Mouse (Mus musculus): ENCODE data around the gene Ergic1. TPM values are rescaled to one million over a fixed set of nuclear protein-coding genes. Genes with fewer than 3 reads are reported as not detected.

The Ergic1 gene
- polyA plus RNA-seq, 1 experiment from 2014 or later, result 134 TPM

- Histone ChIP-seq H3K9me3 (replicated peaks; ENCODE audit: control insufficient read depth, low read length) (no peaks in the 10 kb centered on the region), H3K27me3 (replicated peaks; ENCODE audit: control insufficient read depth, insufficient read depth, low read length) (no peaks in the 10 kb centered on the region), H3K4me3 (ENCODE audit: low read depth, low read length) (peak overlapping the region; percentile 86), H3K9ac (ENCODE audit: low read length) (peak overlapping the region; percentile 80), H3K4me1 (ENCODE audit: control insufficient read depth, insufficient read depth, low read length) (peaks cover 14% of the 10 kb centered on the region), H3K36me3 (ENCODE audit: control insufficient read depth, insufficient read depth, low read length) (no peaks in the 10 kb centered on the region), H3K27ac (ENCODE audit: low read depth, low read length) (peak overlapping the region; percentile 79; the same call in 1 of the 2 replicates), H3K4me2 (ENCODE audit: low read length) (peak overlapping the region; percentile 77)
- peak; percentile 25 for ATAC-seq
- no peak for DNase-seq (ENCODE audit: low spot score)
- 19% methylated on average over 7 of the region's 7 CpGs for WGBS
Measured at GRCm38 (mm10) chr17:26675845-26676244, 114.6 kb downstream of the Ergic1 start.

- Histone ChIP-seq H3K4me2 (ENCODE audit: low read length) (peak overlapping the region; percentile 77), H3K27me3 (replicated peaks; ENCODE audit: control insufficient read depth, insufficient read depth, low read length) (no peaks in the 10 kb centered on the region), H3K4me3 (ENCODE audit: low read depth, low read length) (peak overlapping the region; percentile 86), H3K9ac (ENCODE audit: low read length) (peak overlapping the region; percentile 80), H3K9me3 (replicated peaks; ENCODE audit: control insufficient read depth, low read length) (no peaks in the 10 kb centered on the region), H3K36me3 (ENCODE audit: control insufficient read depth, insufficient read depth, low read length) (no peaks in the 10 kb centered on the region), H3K27ac (ENCODE audit: low read depth, low read length) (peak overlapping the region; percentile 79), H3K4me1 (ENCODE audit: control insufficient read depth, insufficient read depth, low read length) (peaks cover 14% of the 10 kb centered on the region)
- DNase-seq (ENCODE audit: low spot score) (peak; percentile 94), ATAC-seq (peak; percentile 97)
- under 1% methylated on average over 30 of the region's 30 CpGs for WGBS
Measured at GRCm38 (mm10) chr17:26676252-26676615, 114.9 kb downstream of the Ergic1 start.

GRCm38 (mm10) chr17:26676616-26677376 is 115.5 kb downstream of the Ergic1 start:
- no peaks in the 10 kb centered on the region for H3K27me3 ChIP-seq (replicated peaks; ENCODE audit: control insufficient read depth, insufficient read depth, low read length)
- H3K27ac ChIP-seq (ENCODE audit: low read depth, low read length), result peak overlapping the region; percentile 79
- H3K36me3 ChIP-seq (ENCODE audit: control insufficient read depth, insufficient read depth, low read length), result no peaks in the 10 kb centered on the region
- peaks cover 14% of the 10 kb centered on the region for H3K4me1 ChIP-seq (ENCODE audit: control insufficient read depth, insufficient read depth, low read length)
- H3K4me3 ChIP-seq (ENCODE audit: low read depth, low read length), result peak overlapping the region; percentile 86
- 3% methylated on average over 26 of the region's 26 CpGs for WGBS
- DNase-seq (ENCODE audit: low spot score), result peak; percentile 69
- H3K9ac ChIP-seq (ENCODE audit: low read length), result peak overlapping the region; percentile 80
- no peaks in the 10 kb centered on the region for H3K9me3 ChIP-seq (replicated peaks; ENCODE audit: control insufficient read depth, low read length)
- H3K4me2 ChIP-seq (ENCODE audit: low read length), result peak overlapping the region; percentile 77
- peak; percentile 88 for ATAC-seq

GRCm38 (mm10) chr17:26677711-26678637 is 116.7 kb downstream of the Ergic1 start:
- peaks cover 14% of the 10 kb centered on the region for H3K4me1 ChIP-seq (ENCODE audit: control insufficient read depth, insufficient read depth, low read length)
- H3K27ac ChIP-seq (ENCODE audit: low read depth, low read length), result no peak overlapping the region
- no peaks in the 10 kb centered on the region for H3K9me3 ChIP-seq (replicated peaks; ENCODE audit: control insufficient read depth, low read length)
- 78% methylated on average over 7 of the region's 7 CpGs for WGBS
- ATAC-seq (no peak), DNase-seq (ENCODE audit: low spot score) (no peak)
- H3K27me3 ChIP-seq (replicated peaks; ENCODE audit: control insufficient read depth, insufficient read depth, low read length), result no peaks in the 10 kb centered on the region
- H3K4me3 ChIP-seq (ENCODE audit: low read depth, low read length), result no peak overlapping the region
- H3K36me3 ChIP-seq (ENCODE audit: control insufficient read depth, insufficient read depth, low read length), result 0 out of 2 replicates have a peak, but pooled peaks cover 4% of the 10 kb centered on the region
- peak overlapping the region; percentile 80; the same call in 1 of the 2 replicates for H3K9ac ChIP-seq (ENCODE audit: low read length)
- H3K4me2 ChIP-seq (ENCODE audit: low read length), result peak overlapping the region; percentile 77

GRCm38 (mm10) chr17:26681276-26681675 is 120.0 kb downstream of the Ergic1 start:
- Histone ChIP-seq H3K4me2 (ENCODE audit: low read length) (no peak overlapping the region), H3K36me3 (ENCODE audit: control insufficient read depth, insufficient read depth, low read length) (peaks cover 21% of the 10 kb centered on the region; the same call in 1 of the 2 replicates), H3K4me1 (ENCODE audit: control insufficient read depth, insufficient read depth, low read length) (peaks cover 14% of the 10 kb centered on the region), H3K4me3 (ENCODE audit: low read depth, low read length) (no peak overlapping the region), H3K27ac (ENCODE audit: low read depth, low read length) (no peak overlapping the region), H3K27me3 (replicated peaks; ENCODE audit: control insufficient read depth, insufficient read depth, low read length) (no peaks in the 10 kb centered on the region), H3K9ac (ENCODE audit: low read length) (no peak overlapping the region), H3K9me3 (replicated peaks; ENCODE audit: control insufficient read depth, low read length) (no peaks in the 10 kb centered on the region)
- ATAC-seq (no peak), DNase-seq (ENCODE audit: low spot score) (no peak)
- WGBS, result 87% methylated on average over 6 of the region's 6 CpGs

GRCm38 (mm10) chr17:26686334-26687000 is 125.2 kb downstream of the Ergic1 start:
- no peak overlapping the region for H3K27ac ChIP-seq (ENCODE audit: low read depth, low read length)

GRCm38 (mm10) chr17:26688795-26689735 is 127.8 kb downstream of the Ergic1 start:
- DNase-seq (ENCODE audit: low spot score) (peak; percentile 88), ATAC-seq (peak; percentile 70; the same call in 1 of the 2 replicates)
- no peaks in the 10 kb centered on the region for H3K27me3 ChIP-seq (replicated peaks; ENCODE audit: control insufficient read depth, insufficient read depth, low read length)
- H3K4me3 ChIP-seq (ENCODE audit: low read depth, low read length), result no peak overlapping the region
- no peak overlapping the region for H3K4me2 ChIP-seq (ENCODE audit: low read length)
- 41% methylated on average over 8 of the region's 8 CpGs for WGBS
- peak overlapping the region; percentile 82 for H3K27ac ChIP-seq (ENCODE audit: low read depth, low read length)
- peaks cover 7% of the 10 kb centered on the region; the same call in 1 of the 2 replicates for H3K36me3 ChIP-seq (ENCODE audit: control insufficient read depth, insufficient read depth, low read length)
- peak overlapping the region; percentile 21; the same call in 1 of the 2 replicates for H3K9ac ChIP-seq (ENCODE audit: low read length)
- H3K9me3 ChIP-seq (replicated peaks; ENCODE audit: control insufficient read depth, low read length), result no peaks in the 10 kb centered on the region
- H3K4me1 ChIP-seq (ENCODE audit: control insufficient read depth, insufficient read depth, low read length), result peaks cover 26% of the 10 kb centered on the region

More at GRCm38 (mm10) chr17:26686334-26687000, 125.2 kb downstream of the Ergic1 start:
- Histone ChIP-seq H3K9ac (ENCODE audit: low read length) (no peak overlapping the region), H3K27me3 (replicated peaks; ENCODE audit: control insufficient read depth, insufficient read depth, low read length) (no peaks in the 10 kb centered on the region), H3K9me3 (replicated peaks; ENCODE audit: control insufficient read depth, low read length) (no peaks in the 10 kb centered on the region), H3K36me3 (ENCODE audit: control insufficient read depth, insufficient read depth, low read length) (peaks cover 21% of the 10 kb centered on the region; the same call in 1 of the 2 replicates), H3K4me3 (ENCODE audit: low read depth, low read length) (no peak overlapping the region), H3K4me2 (ENCODE audit: low read length) (no peak overlapping the region), H3K4me1 (ENCODE audit: control insufficient read depth, insufficient read depth, low read length) (peaks cover 24% of the 10 kb centered on the region)
- 87% methylated on average over 17 of the region's 17 CpGs for WGBS
- no peak for DNase-seq (ENCODE audit: low spot score)
- no peak for ATAC-seq
